Mouse (Mus musculus) brain, embryonic 14.5 days (tissue): Measurements from ENCODE around the gene S1pr3.
A peak's percentile ranks its signal among the peaks of the same experiment; 100 is the strongest.

Experiments used
- CTCF ChIP-seq: fragments of 200-500 bp; IDR thresholded peaks from 2 replicates; pipeline ENCODE4 v1.5.1; 2012; ENCODE audit warnings: inconsistent platforms, mild to moderate bottlenecking, moderate library complexity, borderline replicate concordance; ENCODE audit not compliant: insufficient read depth, insufficient read length; ENCODE audit errors: extremely low read depth
- POLR2A ChIP-seq: fragments of 200-500 bp; IDR thresholded peaks from 2 replicates; pipeline ENCODE4 v1.6.1; 2012; ENCODE audit warnings: mild to moderate bottlenecking, inconsistent platforms, borderline replicate concordance; ENCODE audit not compliant: poor library complexity, insufficient read depth, insufficient read length, severe bottlenecking; ENCODE audit errors: extremely low read depth

DNA sequence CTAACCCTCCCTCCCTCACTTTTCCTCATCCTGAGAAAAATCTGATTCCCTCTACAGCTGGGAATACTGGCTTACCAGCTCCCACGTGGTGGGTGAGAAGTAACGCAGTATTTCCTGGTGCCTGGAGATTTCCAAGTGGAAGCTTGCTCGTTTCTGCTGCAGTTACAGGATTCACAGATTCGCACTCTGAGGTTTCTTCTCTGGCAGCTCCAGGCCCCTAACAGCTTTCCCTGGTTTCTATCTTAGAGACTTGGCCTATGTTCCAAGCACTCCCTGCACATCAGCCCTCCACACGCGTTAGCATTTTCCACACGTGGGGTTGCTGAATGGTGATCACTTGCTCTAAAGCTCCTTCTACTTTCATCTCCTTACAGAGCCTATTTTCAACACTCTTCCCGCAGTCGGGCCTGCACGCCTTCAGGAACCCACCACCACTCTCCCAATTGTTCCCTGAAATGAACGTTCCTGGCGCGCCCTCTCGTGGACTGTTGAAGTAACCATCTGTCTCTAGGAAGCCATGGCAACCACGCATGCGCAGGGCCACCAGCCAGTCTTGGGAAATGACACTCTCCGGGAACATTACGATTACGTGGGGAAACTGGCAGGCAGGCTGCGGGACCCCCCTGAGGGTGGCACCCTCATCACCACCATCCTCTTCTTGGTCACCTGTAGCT is 10.0 kb downstream of the S1pr3 start:
- peak; percentile 89 for TF ChIP-seq CTCF
- no peak for TF ChIP-seq POLR2A
